Mouse (Mus musculus) left cerebral cortex, adult 9 months (tissue): ENCODE measurements around the gene Fosb.
A peak's percentile ranks its signal among the peaks of the same experiment; 100 is the strongest.

Experiments
- DNase-seq, 2 experiments: peaks; one replicate each; pipeline ENCODE4 v3.0.0; 2022; ENCODE audit warnings: low spot score in 2 of 2

Fosb gene

DNA sequence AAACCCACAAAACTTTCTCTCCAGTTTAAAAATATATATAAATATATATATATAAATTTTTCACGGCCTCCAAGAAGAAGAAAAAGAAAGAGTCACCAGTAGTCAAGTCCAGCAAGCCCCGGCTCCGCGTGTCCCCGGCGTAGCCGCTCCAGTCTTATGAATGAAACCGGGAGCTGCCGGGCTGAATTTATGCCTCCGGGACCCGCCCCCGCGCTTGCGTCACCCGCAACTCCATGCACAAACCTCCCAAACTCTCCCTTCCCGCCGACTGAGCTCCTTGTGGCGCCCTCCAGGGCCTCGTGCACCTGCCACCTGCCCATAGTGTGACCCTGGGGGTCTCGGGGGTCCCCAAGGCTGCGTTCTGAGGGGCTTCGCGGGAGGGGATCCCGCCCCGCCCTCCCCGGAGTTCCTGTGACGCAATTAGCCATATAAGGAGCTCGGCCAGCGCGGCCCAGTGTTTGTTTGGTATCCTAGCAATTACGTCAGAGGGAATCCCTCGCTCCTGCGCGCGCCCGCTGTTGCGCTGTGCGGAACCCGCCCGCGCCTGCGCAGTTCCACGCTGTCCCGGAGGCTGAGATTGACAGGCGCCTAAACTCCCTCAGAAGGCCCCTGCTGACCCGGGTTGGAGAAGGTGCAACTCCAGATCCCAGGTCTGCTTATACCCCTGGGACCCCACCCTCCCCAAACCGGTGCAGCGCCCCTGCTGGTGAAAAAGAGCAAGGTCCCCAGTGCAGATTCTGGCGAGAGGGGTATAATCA, at the start of gene Fosb:
Fosb (minus strand) TSS at position 168 of the 758 bp plus-strand sequence.
- DNase-seq, result peak; percentile 88 to 96

DNA sequence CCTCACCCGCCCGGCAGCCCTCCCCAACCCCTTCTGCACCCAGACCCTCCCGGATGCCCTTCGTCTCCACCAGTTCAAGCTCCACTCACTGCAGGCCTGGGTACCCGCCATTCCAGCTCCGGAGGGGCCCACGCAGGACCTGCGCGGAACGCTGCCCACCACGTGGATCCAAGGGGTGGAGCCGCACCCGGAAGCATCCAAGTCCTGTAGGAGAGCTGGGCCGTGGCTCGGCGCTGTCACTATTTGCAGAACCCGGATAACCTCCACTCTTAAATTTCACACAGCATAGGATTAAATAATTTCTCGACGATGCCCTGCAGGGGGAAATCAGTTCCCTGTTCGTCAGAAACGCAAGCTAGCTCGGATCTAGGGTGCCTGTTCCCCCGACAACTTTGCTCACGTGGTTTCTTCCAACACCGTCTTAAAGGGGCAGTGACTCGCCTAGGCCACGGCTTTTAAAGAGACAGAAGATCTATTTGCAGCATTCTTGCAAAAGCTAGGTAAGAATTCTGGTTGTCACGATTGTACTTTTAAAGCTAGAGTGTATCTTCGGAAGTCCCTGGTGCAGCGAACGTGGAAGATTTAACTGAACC, 49.5 kb upstream of the Fosb start, which contains the start of the genes Cd3eap and Ppp1r13l:
Cd3eap (minus strand) TSS at position 185 of the 593 bp plus-strand sequence.
Ppp1r13l (plus strand) TSS at position 451 of the 593 bp plus-strand sequence.
- DNase-seq, result peak; percentile 75 to 91

DNA sequence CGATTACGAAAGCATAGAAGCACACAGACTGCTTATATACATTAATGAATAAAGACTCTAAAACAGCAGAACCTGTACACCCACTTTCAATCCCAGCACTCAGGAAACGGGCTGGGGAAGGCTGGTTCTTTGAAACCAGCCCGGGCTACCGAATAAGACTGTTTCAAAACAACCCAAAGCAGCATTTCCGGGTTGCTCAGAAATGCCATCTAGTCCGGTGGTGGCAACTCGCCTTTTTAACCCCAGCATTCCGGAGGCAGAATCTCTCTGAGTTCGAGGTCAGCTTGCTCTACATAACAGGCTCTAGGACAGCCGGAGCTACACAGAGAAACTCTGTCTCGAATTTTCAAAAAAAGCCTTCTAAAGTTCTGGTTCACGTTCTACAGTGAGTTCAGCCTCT, 48.8 kb upstream of the Fosb start:
- no peak for DNase-seq

DNA sequence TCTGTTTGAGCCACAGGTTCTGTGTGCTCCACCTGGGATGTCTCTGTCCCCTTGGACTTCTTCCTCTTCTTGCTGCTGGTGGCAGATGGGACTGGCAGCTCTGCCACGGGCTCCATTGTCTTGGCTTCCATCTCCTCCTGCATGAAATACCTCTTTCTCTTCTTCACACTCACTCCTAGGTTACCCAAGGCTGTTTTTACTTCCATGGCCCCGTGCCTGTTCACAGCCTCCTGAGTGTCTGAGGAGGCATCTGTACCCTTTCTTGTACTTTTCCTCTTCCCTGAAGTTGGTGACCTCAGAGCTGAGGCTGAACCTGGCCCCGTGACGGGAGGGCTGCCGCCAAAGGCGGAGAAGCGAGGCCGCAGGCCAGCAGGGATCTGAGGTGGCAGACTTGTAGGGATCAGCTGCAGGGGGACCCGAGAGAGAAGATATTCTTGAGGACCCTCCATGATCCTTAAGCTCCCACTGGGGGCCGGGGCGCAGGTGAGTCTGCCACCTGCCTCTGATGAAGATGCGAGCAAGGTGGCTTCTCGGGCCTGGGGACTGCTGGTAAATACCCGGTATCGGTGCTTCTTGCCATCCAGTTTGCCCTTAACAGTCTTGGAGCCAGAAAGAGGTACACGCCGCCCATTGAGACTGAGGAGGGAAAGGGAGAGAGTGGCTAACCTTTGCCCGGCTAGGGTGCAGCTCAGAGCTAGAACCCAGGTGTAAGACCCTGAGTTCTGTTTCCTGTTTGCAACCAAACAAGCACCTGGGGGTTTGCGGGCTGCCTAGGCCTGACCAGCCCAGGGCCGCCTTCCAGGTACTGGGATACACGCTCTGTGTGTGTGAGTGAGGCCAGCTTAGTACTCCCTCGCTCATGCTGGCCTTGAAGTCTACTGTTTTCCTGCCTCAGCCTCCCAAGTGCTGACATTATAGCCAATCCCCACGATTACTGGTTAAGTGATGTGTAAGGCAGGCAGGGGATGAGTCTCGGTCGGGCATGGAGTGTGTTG, 47.8 kb upstream of the Fosb start:
- DNase-seq, result no peak

DNA sequence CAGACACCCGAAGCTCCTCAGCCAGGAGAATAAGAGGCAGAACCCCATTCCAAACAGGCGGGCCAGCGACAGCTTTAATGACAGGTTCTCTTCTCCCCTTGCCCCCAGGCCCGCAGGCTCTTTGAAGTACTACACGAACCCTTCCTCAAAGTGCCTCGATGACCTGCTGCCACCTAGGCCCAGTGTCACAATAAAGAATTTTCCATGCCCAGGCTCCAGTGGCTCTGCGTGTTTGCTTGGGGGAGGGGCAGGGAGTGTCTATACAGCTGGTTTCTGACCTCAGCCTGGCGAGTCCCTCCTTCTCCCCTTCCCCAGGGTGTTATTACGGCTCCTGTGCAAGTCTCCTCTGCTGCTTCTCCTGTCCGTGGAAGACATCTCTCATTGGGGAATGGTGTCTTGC, 46.5 kb upstream of the Fosb start:
- DNase-seq, result no peak

DNA sequence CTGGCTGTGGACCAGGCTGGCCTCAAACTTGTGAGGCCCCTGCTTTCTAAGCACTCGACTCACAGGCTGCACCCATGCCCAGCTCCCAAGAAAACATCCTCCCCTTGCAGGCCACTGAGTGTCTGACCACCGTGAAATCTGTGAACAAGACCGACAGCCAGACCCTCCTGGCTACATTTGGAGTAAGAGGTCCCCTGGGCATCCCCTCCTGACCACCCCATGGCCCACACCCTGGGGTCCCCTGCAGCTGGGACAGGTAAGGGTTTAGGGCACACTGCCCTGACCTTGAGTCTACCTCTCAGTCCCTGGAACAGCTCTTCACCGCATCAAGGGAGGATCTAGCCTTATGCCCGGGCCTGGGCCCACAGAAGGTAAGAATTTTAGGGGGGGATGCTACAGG, 45.1 kb upstream of the Fosb start:
- DNase-seq, result no peak

DNA sequence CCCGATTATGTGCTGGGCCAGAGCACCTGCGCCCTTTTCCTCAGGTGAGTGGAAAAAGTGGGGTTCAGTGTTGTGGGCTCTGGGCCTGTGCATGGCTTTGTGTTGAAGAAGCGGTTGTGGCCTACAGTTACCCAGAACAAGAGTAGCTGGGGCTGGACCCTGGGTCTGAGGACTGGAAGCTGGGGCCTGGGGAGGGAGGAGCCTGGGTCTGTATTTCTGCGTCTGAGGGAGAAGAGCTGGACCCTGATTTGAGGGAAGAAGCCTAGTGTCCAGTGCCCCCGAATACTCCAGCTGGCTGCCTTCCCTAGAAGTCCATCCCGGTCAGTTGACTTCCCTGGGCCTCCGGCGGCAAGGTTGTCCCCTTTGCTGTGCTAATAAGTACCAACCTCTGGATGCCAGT, 40.4 kb upstream of the Fosb start:
- DNase-seq, result no peak

DNA sequence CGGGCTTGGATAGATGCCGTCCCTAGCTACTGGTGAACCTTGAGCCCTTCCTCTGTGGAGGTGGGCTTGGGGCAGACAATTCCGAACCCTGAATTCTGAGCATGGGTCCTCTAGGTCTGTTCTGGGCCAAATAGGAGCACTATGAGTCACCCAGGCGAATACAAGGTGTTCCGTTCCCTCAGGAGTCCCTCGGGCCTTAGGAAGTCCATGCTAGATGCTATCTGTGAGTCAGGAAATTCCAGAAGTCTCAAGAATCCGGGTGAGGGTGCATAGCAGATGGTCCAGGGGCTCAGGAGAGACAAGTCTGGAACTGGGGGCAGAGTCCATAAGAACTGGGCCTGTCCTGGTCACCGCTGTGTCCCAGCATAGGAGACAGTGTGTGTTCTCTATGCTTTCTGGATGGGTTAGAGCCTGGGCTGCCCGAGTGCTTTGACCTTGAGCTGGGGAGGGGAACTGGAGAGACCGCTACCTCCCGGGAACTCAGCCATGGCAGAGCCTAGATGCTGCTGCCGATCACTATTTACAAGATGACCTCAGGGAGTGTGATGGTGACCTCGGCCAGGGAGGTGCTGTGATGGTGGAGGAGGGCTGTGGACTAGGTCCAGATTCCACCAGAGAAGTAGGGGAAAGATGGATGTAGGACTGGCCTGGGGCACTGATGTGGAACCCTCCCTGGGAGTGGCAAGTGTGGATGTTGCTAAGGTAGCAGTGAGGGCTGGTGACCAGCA, 39.5 kb upstream of the Fosb start:
- no peak for DNase-seq

DNA sequence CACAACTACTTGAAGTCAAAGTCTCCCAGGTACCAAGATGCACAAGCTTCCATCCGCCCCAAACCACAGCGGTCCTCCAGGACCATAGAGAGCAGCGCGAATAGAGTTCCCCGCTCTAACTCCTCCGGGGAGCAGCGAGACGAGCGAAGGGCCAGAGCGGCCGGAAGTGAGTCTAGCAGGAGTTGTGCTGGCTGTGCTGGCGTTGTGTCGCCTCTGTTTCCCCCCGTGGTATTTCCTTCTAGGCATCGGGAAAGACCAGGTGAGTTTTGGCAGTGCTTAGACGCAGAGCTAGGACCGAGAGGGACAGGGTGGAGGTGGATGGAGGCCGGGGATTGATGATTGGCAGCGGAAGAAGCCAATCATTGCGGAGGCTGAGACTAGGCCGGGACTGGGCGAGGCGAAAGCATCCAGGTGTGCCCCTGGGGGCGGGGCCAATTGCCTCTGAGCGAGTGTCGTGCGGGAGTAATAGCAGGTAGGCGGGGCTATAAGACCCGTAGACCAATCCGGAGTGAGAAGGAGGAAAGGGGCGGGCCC, 35.2 kb upstream of the Fosb start:
- peak; percentile 92 to 96 for DNase-seq

DNA sequence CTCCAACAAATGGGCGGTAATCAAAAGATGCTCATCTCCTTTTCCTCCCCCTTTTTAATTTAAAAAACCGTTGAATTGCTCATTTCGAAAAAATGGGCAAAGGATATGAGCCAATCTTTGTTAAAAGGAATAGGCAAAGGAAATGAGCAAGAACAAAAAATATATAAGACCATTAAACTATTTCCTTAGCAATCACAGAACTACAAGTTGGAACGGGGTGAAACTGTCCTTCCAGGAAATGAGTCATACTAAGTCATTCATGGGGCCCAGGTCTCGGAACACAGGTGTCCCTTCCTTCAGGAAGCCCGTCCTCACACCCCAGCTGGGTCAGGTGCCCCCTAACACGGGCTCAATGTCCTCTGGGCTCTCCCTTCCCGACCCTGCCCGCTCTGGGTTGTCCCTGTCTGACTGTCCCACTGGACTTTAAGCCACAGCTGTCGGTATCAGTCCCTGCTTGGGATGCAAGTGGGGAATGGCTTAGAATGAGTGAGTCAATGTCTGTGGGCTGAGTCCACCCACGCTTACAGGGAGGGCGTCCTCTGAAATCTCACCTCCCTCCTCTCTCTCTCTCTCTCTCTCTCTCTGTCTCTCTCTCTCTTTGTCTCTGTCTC, 34.5 kb upstream of the Fosb start, which contains the start of gene Ercc1:
Ercc1 (plus strand) TSS at position 542 of the 611 bp plus-strand sequence.
- DNase-seq, result no peak

DNA sequence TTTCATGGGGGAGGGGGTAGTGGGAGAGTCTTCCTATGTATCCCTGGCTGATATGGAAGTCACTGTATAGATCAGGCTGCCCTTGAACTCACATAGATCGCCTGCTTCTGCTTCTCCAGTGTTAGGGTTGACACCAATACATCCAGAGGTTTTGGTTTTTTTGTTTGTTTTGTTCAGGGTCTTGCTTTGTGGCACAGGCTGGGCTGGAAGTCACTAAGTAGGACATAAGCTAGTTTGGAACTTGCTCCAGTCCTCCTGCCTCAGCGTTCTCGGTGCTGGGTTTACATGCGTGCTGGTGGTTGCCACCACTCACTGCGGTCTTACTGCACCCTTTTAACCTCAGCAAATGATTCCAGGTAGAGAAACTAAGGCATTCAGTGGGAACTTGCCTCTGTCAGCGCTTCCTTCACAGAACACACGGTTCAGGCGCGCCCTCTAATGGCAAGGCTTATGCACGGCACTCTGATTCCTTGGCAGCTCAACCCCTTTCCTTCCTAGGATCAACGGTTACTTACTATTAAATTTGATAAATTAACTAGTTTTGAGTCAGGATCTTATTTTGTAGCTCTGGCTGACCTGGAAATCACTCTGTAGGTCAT, 33.5 kb upstream of the Fosb start:
- DNase-seq, result peak in 1 of 2 experiments; percentile 78

DNA sequence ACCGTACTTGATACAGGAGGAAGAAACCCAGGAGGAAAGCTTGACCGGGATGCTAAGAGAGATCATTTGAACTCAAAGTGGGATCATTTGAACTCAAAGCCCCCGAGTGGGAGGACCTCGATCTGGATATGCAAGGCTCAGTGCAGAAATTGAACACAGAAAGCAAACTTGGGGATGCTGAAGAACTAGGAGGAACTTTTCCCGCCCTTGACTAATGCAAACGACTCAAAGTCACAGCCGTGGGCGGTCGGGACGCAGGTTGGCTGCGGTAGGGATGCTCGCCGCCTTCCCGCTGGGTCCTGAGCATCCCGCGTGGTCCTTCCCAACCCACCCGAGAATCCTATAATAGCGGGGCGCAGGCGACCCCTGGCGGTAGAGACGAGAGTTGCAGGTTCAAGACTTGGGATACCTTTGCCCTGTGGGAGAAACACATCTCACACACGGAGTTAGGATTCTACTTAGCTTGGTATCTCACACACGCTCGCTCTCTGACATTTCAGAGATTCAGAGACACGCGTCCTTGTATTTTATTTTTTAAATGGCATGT, 32.7 kb upstream of the Fosb start:
- peak in 1 of 2 experiments; percentile 93 for DNase-seq

DNA sequence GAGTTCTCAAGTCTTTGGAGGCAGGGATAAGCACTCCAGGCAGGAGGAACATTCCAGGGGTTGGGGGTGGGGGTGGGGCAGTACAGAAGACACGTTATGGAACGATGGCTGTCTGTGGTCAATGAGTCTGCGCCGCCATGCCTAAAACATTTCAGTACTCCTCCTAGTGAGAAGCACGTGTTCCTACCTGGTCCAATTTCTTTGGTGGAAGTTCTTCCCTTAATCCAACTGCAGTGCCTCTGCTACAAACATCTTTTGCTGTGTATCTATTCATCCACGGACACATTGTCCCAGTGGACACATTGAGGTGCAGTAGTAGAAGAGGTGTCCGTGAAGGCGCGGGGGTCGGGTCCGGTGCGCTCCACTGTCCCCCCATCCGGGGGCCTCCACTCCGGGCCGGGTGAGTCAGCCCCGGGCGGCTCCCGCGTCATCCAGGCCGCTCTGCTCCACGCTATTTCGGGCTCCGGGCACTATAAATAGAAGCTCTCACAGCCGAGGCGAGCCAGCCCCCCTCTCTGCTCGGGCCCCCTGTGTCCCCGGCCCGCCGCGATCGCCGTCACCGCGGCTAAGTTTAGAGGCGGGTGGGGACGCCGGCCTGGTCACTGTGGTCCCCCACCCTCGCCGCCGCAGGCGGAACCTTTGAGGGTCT, 32.0 kb upstream of the Fosb start:
- DNase-seq, result no peak

DNA sequence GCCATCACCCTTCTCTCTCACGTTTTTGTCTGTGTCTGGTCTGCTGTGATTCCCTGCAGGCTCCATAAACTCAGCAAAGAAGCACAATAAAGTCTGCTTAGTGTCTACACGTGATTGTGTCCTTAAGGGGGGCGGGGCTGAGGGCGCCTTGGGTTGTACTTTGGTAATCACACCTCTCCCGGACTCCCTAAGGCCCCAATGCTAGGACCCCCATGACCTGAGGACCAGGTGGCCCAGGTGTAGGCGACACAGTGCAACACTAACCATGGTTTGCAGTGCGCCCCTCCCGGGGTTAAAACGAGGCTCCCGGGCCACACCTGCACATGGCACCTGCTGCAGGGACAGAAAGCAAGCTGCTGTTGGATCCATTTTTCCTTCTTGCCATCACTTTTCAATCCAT, 31.4 kb upstream of the Fosb start:
- DNase-seq, result no peak

DNA sequence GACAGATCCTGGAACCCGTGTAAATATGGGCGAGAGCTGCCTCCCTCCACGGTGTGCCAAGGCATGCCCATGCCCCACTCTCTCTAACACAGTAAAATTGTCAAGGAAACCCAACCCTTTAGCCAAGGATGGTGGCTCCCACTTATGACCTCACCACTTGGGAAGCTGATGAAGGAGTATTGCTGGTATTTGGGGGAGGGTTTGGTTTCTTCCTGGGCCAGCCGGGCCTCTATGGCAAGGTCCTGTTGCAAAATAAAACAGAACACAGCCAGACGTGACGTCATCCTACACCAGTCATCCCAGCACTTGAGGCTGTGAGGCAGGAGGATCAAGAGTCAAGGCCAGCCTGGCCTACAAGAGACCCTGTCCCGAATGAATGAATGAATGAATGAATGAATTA, 28.7 kb upstream of the Fosb start:
- no peak for DNase-seq

DNA sequence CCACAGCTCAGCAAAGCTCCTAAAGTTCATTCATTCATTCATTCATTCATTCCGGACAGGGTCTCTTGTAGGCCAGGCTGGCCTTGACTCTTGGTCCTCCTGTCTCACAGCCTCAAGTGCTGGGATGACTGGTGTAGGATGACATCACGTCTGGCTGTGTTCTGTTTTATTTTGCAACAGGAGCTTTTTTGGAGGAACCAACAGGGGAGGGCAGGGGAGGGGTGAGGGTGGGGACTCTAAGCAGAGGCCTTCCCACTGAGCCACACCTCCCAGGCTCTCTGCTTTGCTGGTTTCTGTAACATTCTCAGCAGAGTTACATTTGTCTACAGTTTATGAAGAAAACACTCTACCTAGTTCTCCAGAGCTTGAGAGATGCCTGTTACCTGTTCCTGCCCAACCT, 28.2 kb upstream of the Fosb start:
- DNase-seq, result no peak

DNA sequence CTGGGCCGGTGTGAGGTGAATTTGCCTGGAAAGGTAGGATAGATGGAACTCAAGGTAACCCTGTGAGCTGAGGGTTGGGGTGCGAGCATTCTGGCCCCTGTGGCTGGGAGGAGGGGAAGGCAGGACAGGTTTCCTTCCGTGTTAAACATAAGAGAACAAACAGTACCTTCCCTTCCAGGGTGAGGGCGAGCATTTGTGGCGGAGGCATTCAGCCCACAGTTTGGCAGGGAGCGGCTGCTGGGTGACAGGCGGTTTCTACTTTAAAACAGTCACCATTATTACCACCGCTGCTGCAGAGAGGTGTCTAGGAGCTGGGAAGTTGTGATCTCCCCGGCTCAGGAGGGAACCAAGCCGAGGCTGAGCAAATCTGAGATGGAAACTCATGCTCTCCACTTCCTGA, 27.3 kb upstream of the Fosb start:
- DNase-seq, result no peak

DNA sequence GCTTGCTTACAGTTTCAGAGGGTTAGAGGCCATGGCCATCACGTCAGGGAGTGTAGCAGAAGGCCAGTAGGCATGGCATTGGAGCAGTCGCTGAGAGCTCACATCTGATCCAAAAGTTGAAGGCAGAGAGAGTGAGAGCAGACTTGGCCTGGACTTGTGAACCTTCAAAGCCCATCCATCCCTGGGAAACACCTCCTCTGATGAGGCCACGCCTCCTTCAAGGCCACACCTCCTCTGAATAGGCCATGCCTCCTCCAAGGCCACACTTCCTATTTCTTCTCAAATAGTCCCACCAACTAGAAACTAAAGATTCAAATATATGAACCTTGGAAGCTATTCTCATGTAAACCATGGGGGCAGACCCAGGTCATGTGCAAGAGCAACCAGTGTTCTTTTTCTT, 25.7 kb upstream of the Fosb start:
- no peak for DNase-seq

DNA sequence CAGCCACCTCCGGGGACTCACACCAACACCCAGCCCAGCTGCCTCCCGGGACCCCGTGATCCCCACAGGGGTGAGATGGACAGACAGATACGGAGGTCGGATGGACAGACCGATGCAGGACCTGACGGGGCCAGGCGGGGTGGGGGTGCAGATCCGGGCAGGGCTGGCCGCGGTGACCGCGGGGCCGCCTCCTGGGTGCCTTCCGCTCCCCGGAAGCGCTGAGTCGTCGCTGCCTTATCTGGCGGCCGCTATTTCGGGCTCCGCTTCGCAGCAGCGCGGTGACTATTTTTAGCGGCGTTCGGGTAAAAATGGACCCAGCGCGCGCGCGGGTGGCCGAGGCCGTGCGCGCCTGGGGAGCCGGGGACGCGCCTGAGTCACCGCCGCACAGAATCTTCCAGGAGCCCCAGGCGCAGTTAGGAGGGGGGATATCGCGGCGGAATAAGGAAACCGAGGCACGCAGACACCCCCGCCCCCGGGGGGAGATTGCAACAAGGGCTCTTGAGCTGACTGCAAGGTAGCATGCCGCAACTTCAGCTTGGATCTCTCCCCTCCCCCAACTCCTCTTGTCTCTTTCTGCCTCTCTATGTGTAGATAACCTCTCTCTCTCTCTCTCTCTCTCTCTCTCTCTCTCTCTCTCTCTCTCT, 23.0 kb upstream of the Fosb start:
- peak; percentile 71 to 87 for DNase-seq
